Mouse (Mus musculus): Measurements from ENCODE around the gene Gsdma. TPM values are rescaled to one million over a fixed set of nuclear protein-coding genes. Genes with fewer than 3 reads are reported as not detected.
A peak's percentile ranks its signal among the peaks of the same experiment; 100 is the strongest.
"Not testable (repeated sequence)": the region's sequence is repeated elsewhere in the genome, so short reads cannot be mapped to it uniquely, and the experiment has no call there.

Gsdma gene
- polyA plus RNA-seq, 1 experiment from 2014 or later, result 0.06 TPM

DNA sequence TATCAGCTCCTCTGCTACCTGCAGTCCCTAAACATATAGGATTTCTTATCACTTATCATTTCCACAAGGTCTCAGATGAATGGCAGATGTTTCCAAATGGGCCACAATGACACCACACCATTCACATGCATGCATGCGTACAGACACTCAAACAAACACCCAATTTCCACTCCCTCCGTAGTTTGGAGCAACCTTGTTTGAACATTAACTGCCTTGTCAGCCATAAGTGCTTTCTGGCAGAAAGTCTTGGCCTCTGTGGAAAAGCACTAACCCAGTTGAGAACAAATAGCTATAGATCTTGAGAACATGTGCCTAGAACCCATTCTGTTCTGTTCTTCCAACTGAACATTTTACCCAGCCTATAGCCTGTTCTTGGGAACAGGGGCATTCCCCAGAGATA is 18.2 kb upstream of the Gsdma start:
- peaks cover 36% of the 10 kb centered on the region for H3K27me3 ChIP-seq
- DNase-seq (ENCODE audit: low read depth, low spot score) (no peak), ATAC-seq (no peak)
- TF ChIP-seq CTCF (IDR thresholded peaks at IDR 0.05), result no peak
- CTCF ChIA-PET, result no interaction called here
- in situ Hi-C loops (cut with MboI; ENCODE audit: low pct_unique_long_range_greater_than_20kb), result no loop called here
- POLR2A ChIA-PET, result no interaction called here

DNA sequence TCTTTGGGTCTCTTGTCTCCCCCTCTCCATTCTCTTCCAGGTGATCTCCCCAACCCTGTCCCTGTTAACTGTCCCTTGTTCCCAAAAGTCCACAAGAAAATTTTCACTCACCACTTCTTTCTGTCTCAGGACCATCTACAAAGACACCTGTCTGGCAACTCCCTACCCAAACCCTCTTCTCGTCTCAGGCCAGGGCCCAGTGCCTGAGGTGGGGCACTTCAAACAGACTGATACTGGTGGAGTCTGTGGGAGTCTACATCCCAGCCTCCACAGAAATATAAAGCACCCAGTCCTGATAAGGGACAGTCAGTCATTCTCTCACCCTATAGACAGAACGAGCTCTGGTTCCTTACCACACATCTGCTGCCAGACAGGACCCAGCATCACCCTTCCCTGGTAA is 17.7 kb upstream of the Gsdma start, which contains the start of gene Gsdma2:
Gene Gsdma2, plus strand, starts transcription at position 301 of the 400 bp plus-strand sequence.
- H3K27me3 ChIP-seq, result peaks cover 33% of the 10 kb centered on the region
- no peak for TF ChIP-seq CTCF (IDR thresholded peaks at IDR 0.05)
- ATAC-seq, result no peak
- no peak for DNase-seq (ENCODE audit: low read depth, low spot score)
- ChIA-PET POLR2A (no interaction called here), CTCF (no interaction called here)
- in situ Hi-C loops (cut with MboI; ENCODE audit: low pct_unique_long_range_greater_than_20kb), result no loop called here

DNA sequence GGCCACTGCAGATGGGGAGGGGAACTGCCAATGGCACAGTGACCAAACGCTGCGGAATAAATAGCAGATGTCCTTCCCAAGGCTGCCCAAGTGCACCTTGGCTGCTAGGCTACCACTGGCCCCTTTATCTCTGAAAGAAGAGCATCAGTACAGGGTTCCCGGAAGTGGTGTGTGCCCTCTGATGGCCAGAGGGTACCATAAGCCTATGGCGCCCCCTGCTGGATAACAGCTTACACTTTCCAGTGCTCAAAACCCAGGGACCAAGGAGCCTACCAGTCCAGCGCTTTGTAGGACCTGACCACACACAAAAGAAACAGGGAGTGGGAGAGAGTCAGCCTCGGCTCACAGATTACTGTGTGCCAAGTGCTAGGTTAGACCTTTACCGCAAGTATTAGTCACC is 9.1 kb upstream of the Gsdma start:
- peaks cover 17% of the 10 kb centered on the region for H3K27me3 ChIP-seq
- DNase-seq (ENCODE audit: low read depth, low spot score); POLR2A ChIA-PET; ATAC-seq; CTCF ChIA-PET; in situ Hi-C loops (cut with MboI; ENCODE audit: low pct_unique_long_range_greater_than_20kb): not testable (repeated sequence)
- peak; percentile 73 for TF ChIP-seq CTCF (IDR thresholded peaks at IDR 0.05)

DNA sequence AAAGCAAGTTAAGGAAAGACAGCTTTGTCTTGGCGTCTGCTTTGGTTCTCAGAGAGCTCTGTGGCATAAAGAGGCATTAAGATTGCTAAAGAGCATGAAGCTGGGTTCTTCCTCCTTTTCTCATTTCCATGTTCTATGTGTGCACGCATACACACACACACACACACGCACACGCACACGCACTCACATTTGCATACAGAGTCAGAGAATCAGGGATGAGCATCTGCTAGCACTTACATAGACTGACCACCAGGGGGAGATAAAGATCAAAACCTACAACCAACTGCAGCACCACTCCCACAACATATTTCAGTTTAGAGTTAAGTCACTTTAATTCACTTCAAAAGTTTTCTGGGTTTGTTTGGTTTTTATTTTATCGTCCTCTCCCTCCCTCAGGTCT is 3.6 kb upstream of the Gsdma start:
- ChIA-PET POLR2A (interaction anchor here (0.5 kb wide), 1 partner anchor 21 kb away, joined by 3 read pairs; no protein-coding TSS in a partner anchor), CTCF (interaction anchor here (1.1 to 2.8 kb wide), 5 partner anchors 12 to 27 kb away, joined by 3 to 22 read pairs (median 5); partner anchors contain the start of gene Psmd3)
- peaks cover 12% of the 10 kb centered on the region for H3K27me3 ChIP-seq
- no peak for DNase-seq (ENCODE audit: low read depth, low spot score)
- peak; percentile 53 for ATAC-seq
- in situ Hi-C loops (cut with MboI; ENCODE audit: low pct_unique_long_range_greater_than_20kb), result loop anchor here (5.0 kb wide), 1 partner anchor 53 kb away; no protein-coding TSS in a partner anchor
- TF ChIP-seq CTCF (IDR thresholded peaks at IDR 0.05), result peak; percentile 80

DNA sequence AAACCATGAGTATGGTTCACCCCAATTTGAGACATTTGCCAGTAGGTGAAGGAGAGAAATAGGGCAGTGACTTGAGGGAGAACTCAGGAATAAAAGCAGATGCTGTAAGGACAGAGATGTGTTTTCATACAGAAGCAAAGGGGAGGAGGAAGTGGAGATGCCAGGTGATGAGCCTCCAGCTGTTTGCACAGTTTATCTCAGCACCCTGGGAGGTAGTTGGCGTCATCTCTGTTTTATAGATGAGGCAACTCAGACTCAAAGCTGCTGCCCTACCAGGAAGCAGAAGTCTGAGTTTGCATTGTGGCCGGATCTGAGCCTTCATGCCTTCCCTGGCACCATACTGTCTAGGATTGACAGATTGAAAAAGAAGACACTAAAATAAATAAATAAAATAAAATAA is 4.8 kb downstream of the Gsdma start:
- POLR2A ChIA-PET, result no interaction called here
- DNase-seq (ENCODE audit: low read depth, low spot score) (no peak), ATAC-seq (no peak)
- TF ChIP-seq CTCF (IDR thresholded peaks at IDR 0.05), result no peak
- in situ Hi-C loops (cut with MboI; ENCODE audit: low pct_unique_long_range_greater_than_20kb), result no loop called here
- peaks cover 5% of the 10 kb centered on the region for H3K27me3 ChIP-seq
- CTCF ChIA-PET, result no interaction called here

DNA sequence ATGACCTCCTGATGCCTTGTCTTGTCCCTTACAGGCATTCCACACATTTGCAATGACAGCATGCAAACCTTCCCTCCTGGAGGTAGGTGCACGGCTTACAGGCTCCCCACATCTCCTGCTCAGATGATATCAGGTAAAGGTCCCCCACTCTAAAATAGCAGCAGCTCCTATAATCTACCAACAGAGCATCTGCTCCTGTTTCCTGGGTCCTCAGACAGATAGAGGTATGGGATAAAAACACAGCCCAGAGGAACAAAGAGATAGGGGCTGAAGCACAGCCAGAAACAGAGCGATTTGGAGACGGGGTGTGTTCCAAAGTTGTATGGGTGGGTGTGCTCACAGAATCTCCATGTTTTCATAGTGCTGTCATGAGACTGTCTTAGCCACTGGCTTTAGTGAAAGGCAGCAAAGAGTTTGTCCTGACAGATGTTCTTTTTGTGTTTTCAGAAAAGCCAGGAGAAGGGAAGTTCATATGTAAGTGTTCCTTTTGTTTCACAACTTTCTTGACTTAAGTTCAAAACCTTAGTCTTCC is 7.2 kb downstream of the Gsdma start:
- TF ChIP-seq CTCF (IDR thresholded peaks at IDR 0.05), result no peak
- ChIA-PET CTCF (interaction anchor here (3.4 kb wide), 1 partner anchor 11 kb away, joined by 22 read pairs; no protein-coding TSS in a partner anchor), POLR2A (interaction anchor here (0.6 kb wide), 1 partner anchor 22 kb away, joined by 3 read pairs; no protein-coding TSS in a partner anchor)
- in situ Hi-C loops (cut with MboI; ENCODE audit: low pct_unique_long_range_greater_than_20kb), result no loop called here
- no peak for ATAC-seq
- peaks cover 5% of the 10 kb centered on the region for H3K27me3 ChIP-seq
- no peak for DNase-seq (ENCODE audit: low read depth, low spot score)

DNA sequence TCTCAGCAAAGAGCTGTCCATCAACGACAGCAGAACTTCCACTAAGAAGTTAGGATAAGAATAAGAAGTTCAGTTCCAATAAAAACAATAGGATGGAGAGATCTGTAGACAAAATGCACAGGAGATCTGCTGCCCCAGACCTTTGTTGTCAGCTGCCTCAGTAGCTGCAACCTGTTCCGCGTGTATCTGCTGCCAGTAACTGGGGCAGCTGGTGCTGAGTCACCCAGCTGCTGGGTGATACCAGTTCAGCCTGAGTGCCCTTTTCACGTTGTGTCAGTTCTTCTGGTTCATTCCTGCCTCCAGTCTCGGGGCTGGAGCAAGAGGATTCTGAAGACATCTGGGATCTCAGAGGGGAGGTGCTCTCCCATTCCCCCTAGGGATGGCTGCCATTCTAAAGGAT is 7.7 kb downstream of the Gsdma start:
- CTCF ChIA-PET, result interaction anchor here (1.7 to 3.4 kb wide), 2 partner anchors 10 to 11 kb away, joined by 6 to 22 read pairs; partner anchors contain the start of gene Psmd3
- DNase-seq (ENCODE audit: low read depth, low spot score) (peak; percentile 47), ATAC-seq (peak; percentile 19)
- peaks cover under 1% of the 10 kb centered on the region for H3K27me3 ChIP-seq
- POLR2A ChIA-PET, result no interaction called here
- in situ Hi-C loops (cut with MboI; ENCODE audit: low pct_unique_long_range_greater_than_20kb), result no loop called here
- TF ChIP-seq CTCF (IDR thresholded peaks at IDR 0.05), result no peak

DNA sequence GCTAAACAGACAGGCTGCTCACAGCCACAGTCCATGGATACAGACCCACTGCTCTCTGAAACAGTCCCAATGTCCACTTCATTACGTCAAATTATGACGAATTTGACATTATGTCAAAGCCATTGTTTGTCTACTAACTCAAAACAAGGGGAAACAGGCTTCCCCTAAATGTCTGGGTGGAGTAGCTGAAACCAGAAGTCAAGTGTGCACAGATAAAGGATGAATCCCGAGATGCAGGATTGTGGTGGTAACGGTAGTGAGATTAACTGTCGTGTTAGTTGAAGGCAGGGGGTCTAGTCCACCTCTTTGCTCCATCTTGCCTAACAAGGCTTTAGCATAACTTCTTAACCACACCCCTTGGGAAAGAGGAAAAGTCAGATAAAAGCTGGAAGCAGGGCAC is 8.3 kb downstream of the Gsdma start:
- TF ChIP-seq CTCF (IDR thresholded peaks at IDR 0.05), result no peak

DNA sequence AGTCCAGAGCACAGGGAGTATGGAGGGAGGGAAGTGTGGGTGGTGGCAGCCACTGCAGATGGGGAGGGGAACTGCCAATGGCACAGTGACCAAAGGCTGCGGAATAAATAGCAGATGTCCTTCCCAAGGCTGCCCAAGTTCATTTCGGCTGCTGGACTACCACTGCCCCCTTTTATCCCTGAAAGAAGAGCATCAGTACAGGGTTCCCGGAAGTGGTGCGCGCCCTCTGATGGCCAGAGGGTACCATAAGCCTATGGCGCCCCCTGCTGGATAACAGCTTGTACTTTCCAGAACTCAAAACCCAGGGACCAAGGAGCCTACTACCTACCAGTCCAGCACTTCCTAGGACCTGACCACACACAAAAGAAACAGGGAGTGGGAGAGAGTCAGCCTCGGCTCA is 9.0 kb downstream of the Gsdma start:
- DNase-seq (ENCODE audit: low read depth, low spot score); ATAC-seq; H3K27me3 ChIP-seq; in situ Hi-C loops (cut with MboI; ENCODE audit: low pct_unique_long_range_greater_than_20kb); POLR2A ChIA-PET: not testable (repeated sequence)
- peak; percentile 75 for TF ChIP-seq CTCF (IDR thresholded peaks at IDR 0.05)
- CTCF ChIA-PET, result interaction anchor here (0.9 to 3.4 kb wide), 5 partner anchors 9 to 105 kb away, joined by 3 to 22 read pairs (median 3); partner anchors contain the start of genes Gsdma and Psmd3

More for the DNA sequence above, 8.3 kb downstream of the Gsdma start:
- in situ Hi-C loops (cut with MboI; ENCODE audit: low pct_unique_long_range_greater_than_20kb), result no loop called here
- DNase-seq (ENCODE audit: low read depth, low spot score) (no peak), ATAC-seq (no peak)
- ChIA-PET POLR2A (no interaction called here), CTCF (interaction anchor here (0.9 to 3.4 kb wide), 5 partner anchors 9 to 104 kb away, joined by 3 to 22 read pairs (median 3); partner anchors contain the start of genes Gsdma and Psmd3)
- no peaks in the 10 kb centered on the region for H3K27me3 ChIP-seq

DNA sequence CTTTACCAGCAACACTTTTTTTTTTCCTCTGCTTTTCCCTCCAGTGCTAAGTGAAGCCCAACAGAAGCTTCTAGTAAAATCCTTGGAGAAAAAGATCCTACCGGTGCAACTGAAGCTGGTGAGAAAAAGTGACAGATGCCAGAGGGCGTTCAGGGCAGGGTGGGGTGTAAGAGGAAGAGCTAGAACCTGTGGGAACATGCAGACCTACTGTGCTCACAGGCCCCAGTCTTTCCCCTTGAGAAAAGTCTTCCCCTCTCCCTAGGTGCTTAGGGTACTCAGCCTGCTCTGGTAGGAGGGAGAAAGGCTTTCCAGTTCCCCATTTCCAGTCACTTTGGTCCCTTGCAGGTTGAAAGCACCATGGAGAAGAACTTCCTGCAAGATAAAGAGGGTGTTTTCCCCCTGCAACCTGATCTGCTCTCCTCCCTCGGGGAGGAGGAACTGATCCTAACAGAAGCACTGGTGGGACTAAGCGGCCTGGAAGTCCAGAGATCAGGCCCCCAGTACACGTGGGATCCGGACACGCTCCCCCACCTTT is 11.7 kb downstream of the Gsdma start:
- CTCF ChIA-PET, result interaction anchor here (1.7 to 1.9 kb wide), 2 partner anchors 15 to 16 kb away, joined by 4 to 5 read pairs; no protein-coding TSS in a partner anchor
- TF ChIP-seq CTCF (IDR thresholded peaks at IDR 0.05), result no peak
- POLR2A ChIA-PET, result no interaction called here
- H3K27me3 ChIP-seq, result no peaks in the 10 kb centered on the region
- in situ Hi-C loops (cut with MboI; ENCODE audit: low pct_unique_long_range_greater_than_20kb), result no loop called here
- DNase-seq (ENCODE audit: low read depth, low spot score) (no peak), ATAC-seq (no peak)

DNA sequence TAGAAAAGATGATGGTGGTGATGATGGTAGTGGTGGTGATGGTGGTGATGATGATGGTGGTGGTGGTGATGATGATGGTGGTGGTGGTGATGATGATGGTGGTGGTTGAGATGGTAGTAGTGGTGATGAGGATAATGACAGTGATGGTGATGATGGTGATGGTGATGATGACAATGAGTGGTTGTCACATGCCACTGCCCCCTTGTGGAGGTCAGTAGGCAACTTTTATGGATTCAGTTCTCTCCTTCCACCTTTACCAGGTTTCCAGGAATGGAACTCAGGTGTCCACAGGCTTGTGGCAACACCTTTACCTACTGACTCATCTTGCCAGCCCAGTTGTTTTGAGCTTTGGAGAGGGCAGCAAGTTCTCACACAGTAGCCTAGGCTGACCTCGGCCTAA is 15.9 kb downstream of the Gsdma start:
- no peaks in the 10 kb centered on the region for H3K27me3 ChIP-seq
- DNase-seq (ENCODE audit: low read depth, low spot score), result no peak
- ATAC-seq, result no peak
- TF ChIP-seq CTCF (IDR thresholded peaks at IDR 0.05), result peak; percentile 20
- ChIA-PET POLR2A (no interaction called here), CTCF (no interaction called here)
- in situ Hi-C loops (cut with MboI; ENCODE audit: low pct_unique_long_range_greater_than_20kb), result no loop called here

DNA sequence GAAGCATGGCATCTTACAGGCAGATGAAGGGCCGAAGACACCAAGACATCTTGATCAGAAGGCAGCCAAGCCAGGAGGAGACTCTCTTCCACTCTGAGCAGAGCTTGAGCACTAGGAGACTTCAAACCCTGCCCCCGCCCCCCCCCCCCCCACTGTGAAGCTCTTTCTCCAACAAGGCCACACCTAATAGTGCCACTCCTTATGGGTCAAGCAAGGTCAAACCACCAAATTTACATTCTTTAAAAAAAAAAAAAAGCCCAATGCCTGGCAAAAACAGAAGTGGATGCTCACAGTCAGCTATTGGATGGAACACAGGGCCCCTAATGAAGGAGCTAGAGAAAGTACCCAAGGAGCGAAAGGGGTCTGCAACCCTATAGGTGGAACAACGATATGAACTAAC is 16.4 kb downstream of the Gsdma start:
- DNase-seq (ENCODE audit: low read depth, low spot score); ATAC-seq; POLR2A ChIA-PET; H3K27me3 ChIP-seq; CTCF ChIA-PET; in situ Hi-C loops (cut with MboI; ENCODE audit: low pct_unique_long_range_greater_than_20kb): not testable (repeated sequence)

Measured in Patski (cell line).